In the genomic region with DNA sequence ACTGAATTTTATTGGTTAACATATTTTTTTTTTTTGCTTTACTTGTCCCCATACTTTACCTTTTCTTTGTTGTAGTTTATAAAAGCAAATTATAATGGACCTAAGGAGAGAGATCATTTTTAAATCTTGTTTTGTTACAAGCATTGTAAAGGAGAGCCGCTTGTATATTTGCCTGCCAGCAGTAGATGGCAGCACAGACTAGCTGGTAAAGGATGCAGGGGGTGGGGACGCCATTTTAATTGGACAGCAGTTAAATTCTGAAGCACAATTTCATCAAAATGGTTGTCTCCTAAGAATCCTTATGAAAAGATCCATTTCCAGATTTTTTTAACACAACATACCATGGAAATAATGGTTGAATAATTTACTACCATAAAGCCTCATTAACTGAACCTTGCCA, we compare ENCODE assay signal across 9 mouse cellular contexts.
DNase-seq lines count a peak whose midpoint lies in the region; ATAC-seq and TF ChIP-seq lines count a peak whose summit lies in the region.
"Had no signal": no experiment of that assay in that cellular context is flagged by ENCODE, and none has a peak within 500 bp of the region (broad histone marks: within the 10 kb centered on the region; RNA-seq: fewer than 3 reads in every experiment).

No protein-coding gene starts in this region.

- no peak overlapping the region for H3K27ac ChIP-seq in forebrain, embryonic 13.5 days
- H3K27ac ChIP-seq in forebrain, embryonic 10.5 days: no peak overlapping the region
- no peak overlapping the region for H3K27ac ChIP-seq in midbrain, embryonic 10.5 days (replicated peaks)
- no peak overlapping the region for H3K27ac ChIP-seq in midbrain, embryonic 13.5 days
- no peak overlapping the region for H3K27ac ChIP-seq in hindbrain, postnatal 0 days

- DNase-seq in forebrain, embryonic 10.5 days (ENCODE audit: extremely low spot score, low spot score): no peak
- DNase-seq in midbrain, embryonic 10.5 days (ENCODE audit: low spot score): peak; percentile 18
- DNase-seq in cerebellum, adult 9-11 months: peak; percentile 1
- peak; percentile 69 for DNase-seq in hindbrain, postnatal 0 days (ENCODE audit: low spot score)
- DNase-seq in retina, embryonic 14.5 days (ENCODE audit: low spot score): peak; percentile 54
- DNase-seq in urinary bladder, postnatal 10 days (ENCODE audit: low spot score): no peak

- H3K36me3 ChIP-seq in forebrain, embryonic 13.5 days (ENCODE audit: poor library complexity, severe bottlenecking): peaks cover 4% of the 10 kb centered on the region; the same call in 1 of the 2 replicates
- peaks cover 4% of the 10 kb centered on the region for H3K36me3 ChIP-seq in forebrain, embryonic 10.5 days (replicated peaks)
- H3K36me3 ChIP-seq in midbrain, embryonic 10.5 days: no peaks in the 10 kb centered on the region
- H3K36me3 ChIP-seq in midbrain, embryonic 13.5 days: 0 out of 2 replicates have a peak, but pooled peaks cover 2% of the 10 kb centered on the region
- H3K36me3 ChIP-seq in hindbrain, postnatal 0 days (ENCODE audit: insufficient read depth, low read length): no peaks in the 10 kb centered on the region

- H3K9me3 ChIP-seq in forebrain, embryonic 13.5 days (replicated peaks): no peaks in the 10 kb centered on the region
- no peaks in the 10 kb centered on the region for H3K9me3 ChIP-seq in forebrain, embryonic 10.5 days
- no peaks in the 10 kb centered on the region for H3K9me3 ChIP-seq in midbrain, embryonic 10.5 days (replicated peaks)
- no peaks in the 10 kb centered on the region for H3K9me3 ChIP-seq in midbrain, embryonic 13.5 days
- H3K9me3 ChIP-seq in hindbrain, postnatal 0 days (ENCODE audit: low read length): no peaks in the 10 kb centered on the region
- H3K9me3 ChIP-seq: megakaryocyte, embryonic 14.5 days had no signal

- 42% methylated on average over 2 of the region's 2 CpGs for WGBS in forebrain, embryonic 13.5 days
- 41% methylated on average over 2 of the region's 2 CpGs for WGBS in forebrain, embryonic 10.5 days
- WGBS in midbrain, embryonic 10.5 days: 48% methylated on average over 2 of the region's 2 CpGs
- 22% methylated on average over 2 of the region's 2 CpGs for WGBS in midbrain, embryonic 13.5 days
- WGBS in hindbrain, postnatal 0 days: 19% methylated on average over 2 of the region's 2 CpGs

- no peak overlapping the region for H3K4me2 ChIP-seq in forebrain, embryonic 13.5 days
- no peak overlapping the region for H3K4me2 ChIP-seq in midbrain, embryonic 13.5 days (replicated peaks)
- no peak overlapping the region for H3K4me2 ChIP-seq in hindbrain, postnatal 0 days (ENCODE audit: low read depth, low read length)

- TF ChIP-seq CTCF in hindbrain, postnatal 0 days (IDR thresholded peaks at IDR 0.05; ENCODE audit: low read depth): peak; percentile 69

- H3K27me3 ChIP-seq in forebrain, embryonic 13.5 days: no peaks in the 10 kb centered on the region
- H3K27me3 ChIP-seq in forebrain, embryonic 10.5 days (ENCODE audit: poor library complexity, severe bottlenecking): peaks cover 25% of the 10 kb centered on the region
- peaks cover 14% of the 10 kb centered on the region for H3K27me3 ChIP-seq in midbrain, embryonic 10.5 days (ENCODE audit: low read depth, poor library complexity, severe bottlenecking)
- no peaks in the 10 kb centered on the region for H3K27me3 ChIP-seq in midbrain, embryonic 13.5 days
- H3K27me3 ChIP-seq in hindbrain, postnatal 0 days (ENCODE audit: insufficient read depth, low read length): no peaks in the 10 kb centered on the region

- peak; percentile 67; the same call in 1 of the 2 replicates for ATAC-seq in forebrain, embryonic 13.5 days
- no peak for ATAC-seq in midbrain, embryonic 13.5 days
- ATAC-seq in hindbrain, postnatal 0 days: peak; percentile 69; the same call in 1 of the 2 replicates

- no peaks in the 10 kb centered on the region for H3K4me1 ChIP-seq in forebrain, embryonic 13.5 days
- no peaks in the 10 kb centered on the region for H3K4me1 ChIP-seq in forebrain, embryonic 10.5 days
- H3K4me1 ChIP-seq in midbrain, embryonic 10.5 days: no peaks in the 10 kb centered on the region
- H3K4me1 ChIP-seq in midbrain, embryonic 13.5 days (replicated peaks): no peaks in the 10 kb centered on the region
- H3K4me1 ChIP-seq in hindbrain, postnatal 0 days (ENCODE audit: insufficient read depth, low read length): no peaks in the 10 kb centered on the region
- H3K4me1 ChIP-seq: megakaryocyte, embryonic 14.5 days had no signal

- H3K4me3 ChIP-seq in forebrain, embryonic 13.5 days: no peak overlapping the region
- no peak overlapping the region for H3K4me3 ChIP-seq in forebrain, embryonic 10.5 days
- no peak overlapping the region for H3K4me3 ChIP-seq in midbrain, embryonic 10.5 days
- H3K4me3 ChIP-seq in midbrain, embryonic 13.5 days (replicated peaks): no peak overlapping the region
- no peak overlapping the region for H3K4me3 ChIP-seq in hindbrain, postnatal 0 days (ENCODE audit: low read length)
- H3K4me3 ChIP-seq: megakaryocyte, embryonic 14.5 days had no signal

- no peak overlapping the region for H3K9ac ChIP-seq in forebrain, embryonic 13.5 days
- no peak overlapping the region for H3K9ac ChIP-seq in midbrain, embryonic 13.5 days (replicated peaks)
- no peak overlapping the region for H3K9ac ChIP-seq in hindbrain, postnatal 0 days (replicated peaks; ENCODE audit: low read length)

Comparison
In these comparisons a context has a peak if more than half of its experiments do, and no peak if none do; other contexts are left out.
1. DNase-seq: peak in midbrain, embryonic 10.5 days (single experiment), cerebellum, adult 9-11 months (single experiment), hindbrain, postnatal 0 days (single experiment) and retina, embryonic 14.5 days (single experiment); none in forebrain, embryonic 10.5 days (single experiment) and urinary bladder, postnatal 10 days (single experiment).